Mouse (Mus musculus) ovary, adult 10 weeks (tissue): ENCODE results near the gene Rabl2. TPM values are rescaled to one million over a fixed set of nuclear protein-coding genes. Genes with fewer than 3 reads are reported as not detected.

Experiments
- polyA plus RNA-seq: library from polyadenylated mRNA; stranded (reverse); fragments of 350-450 nt; fragmentation: Illumina TruSeq; extraction: RNeasy Lipid Tissue Mini Kit (QIAGEN cat#74804); gene quantifications from one replicate; pipeline ENCODE4 v1.2.3, GENCODE M21; 2014

Gene Rabl2
- 11.1 TPM for polyA plus RNA-seq

GRCm38 (mm10) chr15:89591723-89592455 lies at the start of gene Rabl2:
Gene Rabl2 (minus strand): TSS chr15:89591923.

GRCm38 (mm10) chr15:89568114-89568513 lies 23.6 kb downstream of the Rabl2 start, which contains the start of gene Acr:
Gene Acr (plus strand): TSS chr15:89568326.

Other genes starting within 250 kb of the Rabl2 start
- gene Lmf2, start 236.3 kb downstream of the Rabl2 start, polyA plus RNA-seq, result 0.86 TPM
- gene Ncaph2, start 236.2 kb downstream of the Rabl2 start, polyA plus RNA-seq, result 12.9 TPM
- not detected for gene Sco2, start 218.1 kb downstream of the Rabl2 start, polyA plus RNA-seq
- gene Tymp, start 214.9 kb downstream of the Rabl2 start, polyA plus RNA-seq, result not detected
- gene Odf3b, start 212.6 kb downstream of the Rabl2 start, polyA plus RNA-seq, result not detected
- not detected for gene Klhdc7b, start 207.0 kb downstream of the Rabl2 start, polyA plus RNA-seq
- gene Syce3, start 181.4 kb downstream of the Rabl2 start, polyA plus RNA-seq, result not detected
- not detected for gene Cpt1b, start 166.1 kb downstream of the Rabl2 start, polyA plus RNA-seq
- gene C730034F03Rik, start 162.3 kb downstream of the Rabl2 start, polyA plus RNA-seq, result 0.48 TPM
- gene Gm44502, start 162.2 kb downstream of the Rabl2 start, polyA plus RNA-seq, result not detected
- gene Chkb, start 162.0 kb downstream of the Rabl2 start, polyA plus RNA-seq, result 19.3 TPM
- 0.20 TPM for gene Mapk8ip2, start 138.0 kb downstream of the Rabl2 start, polyA plus RNA-seq
- gene Arsa, start 114.5 kb downstream of the Rabl2 start, polyA plus RNA-seq, result 1.9 TPM
- 1.00 TPM for gene Shank3, start 92.3 kb downstream of the Rabl2 start, polyA plus RNA-seq
- not detected for gene Acr, start 23.6 kb downstream of the Rabl2 start, polyA plus RNA-seq
- gene Syt10, start 249.9 kb upstream of the Rabl2 start, polyA plus RNA-seq, result 1.7 TPM